Mouse (Mus musculus): ENCODE measurements at regions not wholly inside any gene's neighbourhood (a gene's known extent, or its start where the extent isn't known, plus 50 kb on each side); places are given as distances from the start of the nearest gene placed in this dataset.

- ChIA-PET POLR2A (no interaction called here), CTCF (interaction anchor here in 1 of 4 experiments (0.7 kb wide), 1 partner anchor 387 kb away, joined by 3 read pairs; no protein-coding TSS in a partner anchor)
Measured at GRCm38 (mm10) chr13:47999399-47999798, 261.6 kb upstream of the Id4 start.

- ChIA-PET CTCF (no interaction called here), POLR2A (interaction anchor here in 1 of 4 experiments (1.0 kb wide), 1 partner anchor 16 kb away, joined by 7 read pairs; no protein-coding TSS in a partner anchor)
Measured at GRCm38 (mm10) chr13:48003126-48003525, 257.9 kb upstream of the Id4 start.

DNA sequence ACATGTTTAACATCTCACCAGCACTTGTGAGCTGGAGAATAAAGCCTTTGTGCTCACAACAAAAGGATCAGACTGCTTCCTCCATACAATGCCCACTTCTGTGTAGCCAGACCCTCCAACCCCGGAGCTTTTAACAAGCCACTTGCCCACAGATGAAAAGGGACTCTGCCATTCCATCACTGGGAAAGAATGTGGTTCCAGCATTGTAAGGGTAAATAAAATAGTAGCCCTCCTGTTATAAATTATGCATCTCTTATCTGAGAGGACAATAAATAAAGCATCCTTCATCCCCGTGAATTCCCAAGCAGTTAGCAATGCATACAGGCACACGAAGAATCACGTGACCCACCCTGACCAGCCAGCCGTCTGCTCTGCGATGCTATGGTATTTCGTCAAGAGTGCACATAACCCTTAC is 247.7 kb upstream of the Id4 start:
- POLR2A ChIA-PET: interaction anchor here in 1 of 4 experiments (0.7 kb wide), 1 partner anchor 226 kb away, joined by 3 read pairs; no protein-coding TSS in a partner anchor
- CTCF ChIA-PET: interaction anchor here in 2 of 4 experiments (0.7 to 0.8 kb wide), 2 partner anchors 29 to 260 kb away, joined by 3 to 4 read pairs; no protein-coding TSS in a partner anchor

DNA sequence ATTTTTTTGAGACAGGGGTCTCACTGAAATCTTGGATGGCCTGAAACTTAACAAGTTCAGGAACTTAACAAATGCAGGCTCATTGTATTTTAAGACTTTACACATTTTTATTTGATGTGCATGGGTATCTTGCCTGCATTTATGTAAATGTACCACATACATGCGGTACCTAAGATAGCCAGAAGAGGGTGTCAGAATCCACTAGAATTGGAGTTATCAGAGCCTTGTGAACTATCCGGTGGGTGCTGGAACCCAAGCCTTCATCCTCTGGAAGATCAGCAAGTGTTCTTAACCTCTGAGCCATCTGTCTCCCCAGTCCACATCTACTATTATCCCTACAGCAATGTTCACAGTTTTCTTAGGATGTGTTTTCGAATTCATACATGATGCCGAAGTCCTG is 245.7 kb upstream of the Id4 start:
- ChIA-PET CTCF (interaction anchor here in 1 of 4 experiments (0.6 kb wide), 1 partner anchor 303 kb away, joined by 3 read pairs; no protein-coding TSS in a partner anchor), POLR2A (interaction anchor here in 1 of 4 experiments (0.8 kb wide), 1 partner anchor 230 kb away, joined by 3 read pairs; no protein-coding TSS in a partner anchor)

DNA sequence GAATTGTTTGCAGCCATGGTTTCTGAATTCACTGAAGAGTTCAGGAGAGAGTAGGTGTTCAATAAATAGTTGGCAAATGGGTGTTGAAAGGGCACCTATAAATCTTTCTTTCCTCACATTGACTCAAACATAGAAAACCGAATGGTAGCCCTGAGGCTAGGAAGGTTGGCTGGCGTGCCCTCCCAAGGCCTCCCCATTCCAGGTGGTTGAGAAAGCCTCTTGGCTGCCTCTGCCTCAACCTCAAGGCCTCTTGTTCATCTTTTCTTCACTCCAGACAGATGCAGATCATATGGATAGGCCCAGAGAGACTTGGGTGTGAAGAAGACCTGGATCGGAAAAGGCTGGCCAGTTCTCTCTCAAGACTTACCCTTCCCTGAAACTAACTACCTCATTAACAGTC is 245.0 kb upstream of the Id4 start:
- CTCF ChIA-PET: interaction anchor here in 1 of 4 experiments (0.6 kb wide), 1 partner anchor 321 kb away, joined by 5 read pairs; no protein-coding TSS in a partner anchor
- POLR2A ChIA-PET: interaction anchor here in 1 of 4 experiments (0.8 kb wide), 1 partner anchor 229 kb away, joined by 3 read pairs; no protein-coding TSS in a partner anchor

GRCm38 (mm10) chr13:48016606-48017005 is 244.4 kb upstream of the Id4 start:
- ChIA-PET CTCF (no interaction called here), POLR2A (no interaction called here)

GRCm38 (mm10) chr13:48017649-48018048 is 243.4 kb upstream of the Id4 start:
- POLR2A ChIA-PET: interaction anchor here in 2 of 4 experiments (0.6 to 1.3 kb wide), 2 partner anchors 244 to 497 kb away, joined by 3 to 6 read pairs; partner anchors contain the start of gene Id4 (in 1 of the 2)
- CTCF ChIA-PET: no interaction called here

GRCm38 (mm10) chr13:48018606-48019005 is 242.4 kb upstream of the Id4 start:
- CTCF ChIA-PET: interaction anchor here in 1 of 4 experiments (0.6 kb wide), 1 partner anchor 701 kb away, joined by 4 read pairs; no protein-coding TSS in a partner anchor
- POLR2A ChIA-PET: interaction anchor here in 1 of 4 experiments (1.2 to 1.7 kb wide), 3 partner anchors 15 to 143 kb away, joined by 3 to 7 read pairs (median 3); no protein-coding TSS in a partner anchor

DNA sequence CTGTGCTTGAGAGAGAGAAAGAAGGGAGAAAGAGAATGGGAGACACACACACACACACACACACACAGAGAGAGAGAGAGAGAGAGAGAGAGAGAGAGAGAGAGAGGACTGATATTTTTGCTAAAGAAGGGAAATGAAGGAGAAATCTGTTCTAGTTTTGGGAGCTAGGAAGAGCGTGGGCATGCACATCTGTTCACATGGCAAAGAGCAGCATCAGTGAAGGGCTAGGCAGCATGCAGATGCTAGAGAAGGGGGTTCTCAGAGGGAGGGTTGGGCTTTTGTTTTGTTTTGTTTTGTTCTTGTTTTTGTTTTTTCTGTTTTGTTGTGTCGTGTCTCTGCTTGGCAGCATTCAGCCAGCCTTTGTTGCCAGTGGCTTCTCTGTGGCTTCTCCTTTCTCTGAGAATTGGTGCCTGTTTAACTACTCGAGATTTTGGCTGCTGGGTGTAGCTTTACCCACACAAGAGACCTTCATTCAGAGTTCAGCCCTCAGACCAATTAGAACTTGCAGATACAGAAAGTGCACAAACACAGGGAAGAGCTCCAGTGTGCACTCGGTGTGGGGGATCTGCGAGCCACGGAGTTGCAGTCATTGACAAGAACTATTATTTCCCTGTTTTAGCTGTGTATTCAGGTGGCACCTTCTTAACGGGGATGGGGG is 237.9 kb upstream of the Id4 start:
- ChIA-PET POLR2A (interaction anchor here in 1 of 4 experiments (0.6 to 0.9 kb wide), 2 partner anchors 15 to 19 kb away, joined by 3 to 5 read pairs; no protein-coding TSS in a partner anchor), CTCF (no interaction called here)

DNA sequence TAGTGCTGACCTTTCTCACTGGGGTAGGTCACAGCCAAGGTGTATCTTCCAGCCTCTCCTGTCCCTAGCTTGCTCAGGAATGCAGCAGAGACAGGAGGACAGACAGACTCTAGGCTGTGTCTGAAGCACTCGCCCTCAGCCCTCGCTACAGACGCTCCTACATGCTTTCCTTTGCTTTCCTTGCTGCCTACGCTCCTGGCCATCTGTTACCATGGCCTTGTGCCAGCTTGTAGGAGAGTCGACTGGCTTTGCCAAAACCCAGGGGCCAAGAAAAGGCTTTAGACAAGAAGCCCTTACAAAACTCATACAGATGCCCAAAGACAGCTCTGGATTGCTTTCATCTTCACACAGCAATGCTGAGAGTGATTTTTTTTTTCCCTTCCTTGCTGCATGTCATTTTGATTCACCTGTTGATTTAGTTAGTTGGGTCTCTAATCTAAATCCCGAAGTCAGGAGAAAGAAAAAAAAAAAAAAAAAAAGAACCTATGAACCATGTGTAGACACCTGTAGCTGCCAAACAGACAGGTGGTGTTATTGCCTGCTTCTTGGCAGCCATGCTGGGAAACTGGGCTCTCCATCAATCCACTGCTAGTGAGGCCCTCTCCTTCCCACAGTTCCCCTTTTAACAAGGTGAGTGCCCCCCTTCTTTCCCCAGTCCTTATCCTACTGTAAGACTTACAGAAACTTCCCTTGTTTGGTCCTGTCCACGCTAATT is 233.1 kb upstream of the Id4 start:
- CTCF ChIA-PET: interaction anchor here in 2 of 4 experiments (0.5 to 0.7 kb wide), 2 partner anchors 1193 to 1516 kb away, joined by 3 to 5 read pairs; partner anchors contain the start of gene Aspn (in 1 of the 2)
- POLR2A ChIA-PET: interaction anchor here in 1 of 4 experiments (0.7 kb wide), 1 partner anchor 54 kb away, joined by 5 read pairs; no protein-coding TSS in a partner anchor

GRCm38 (mm10) chr13:48031491-48031890 is 229.5 kb upstream of the Id4 start:
- ChIA-PET POLR2A (interaction anchor here in 1 of 4 experiments (0.6 kb wide), 1 partner anchor 339 kb away, joined by 3 read pairs; no protein-coding TSS in a partner anchor), CTCF (no interaction called here)

- CTCF ChIA-PET: interaction anchor here in 1 of 4 experiments (0.6 kb wide), 1 partner anchor 29 kb away, joined by 3 read pairs; no protein-coding TSS in a partner anchor
- POLR2A ChIA-PET: interaction anchor here in 3 of 4 experiments (0.6 to 1.5 kb wide), 6 partner anchors 19 to 219 kb away, joined by 3 to 6 read pairs (median 3); partner anchors contain the start of gene Id4 (in 1 of the 3)
Measured at GRCm38 (mm10) chr13:48042172-48042571, 218.9 kb upstream of the Id4 start.

GRCm38 (mm10) chr13:48042572-48042971 is 218.5 kb upstream of the Id4 start:
- CTCF ChIA-PET: interaction anchor here in 1 of 4 experiments (0.6 kb wide), 1 partner anchor 29 kb away, joined by 3 read pairs; no protein-coding TSS in a partner anchor
- POLR2A ChIA-PET: interaction anchor here in 3 of 4 experiments (0.6 to 1.5 kb wide), 7 partner anchors 19 to 220 kb away, joined by 3 to 6 read pairs (median 3); partner anchors contain the start of gene Id4 (in 1 of the 3)

DNA sequence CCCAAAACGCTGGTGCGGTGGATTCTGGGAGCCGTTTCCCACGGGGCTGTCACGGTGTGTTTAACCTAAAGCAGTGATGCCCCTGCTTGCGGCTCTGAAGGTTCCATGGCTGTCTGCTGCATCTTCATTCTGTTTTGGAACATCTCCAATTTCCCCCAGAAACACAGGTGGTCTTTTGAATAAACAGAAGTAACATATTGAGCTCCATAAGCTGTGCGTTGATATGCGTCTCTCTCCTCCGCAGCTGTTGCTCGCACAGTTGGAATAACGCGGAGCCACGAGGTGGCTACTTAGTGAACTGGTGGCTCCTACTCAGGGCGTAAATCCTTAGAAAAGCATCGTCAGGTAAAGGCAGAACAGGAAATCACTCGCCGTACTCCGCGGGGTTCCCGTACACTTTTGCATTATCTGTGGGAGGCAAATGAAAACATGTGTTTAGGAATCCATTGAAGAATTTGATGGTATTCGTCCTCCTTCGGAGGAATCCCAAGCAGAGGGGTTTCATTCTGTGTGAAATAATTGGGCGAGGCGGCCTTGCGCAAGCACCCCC is 214.8 kb upstream of the Id4 start:
- POLR2A ChIA-PET: interaction anchor here in 1 of 4 experiments (0.6 to 0.7 kb wide), 2 partner anchors 430 to 1202 kb away, joined by 4 read pairs; partner anchors contain the start of gene Susd3
- CTCF ChIA-PET: interaction anchor here in 1 of 4 experiments (0.7 kb wide), 1 partner anchor 316 kb away, joined by 4 read pairs; no protein-coding TSS in a partner anchor

DNA sequence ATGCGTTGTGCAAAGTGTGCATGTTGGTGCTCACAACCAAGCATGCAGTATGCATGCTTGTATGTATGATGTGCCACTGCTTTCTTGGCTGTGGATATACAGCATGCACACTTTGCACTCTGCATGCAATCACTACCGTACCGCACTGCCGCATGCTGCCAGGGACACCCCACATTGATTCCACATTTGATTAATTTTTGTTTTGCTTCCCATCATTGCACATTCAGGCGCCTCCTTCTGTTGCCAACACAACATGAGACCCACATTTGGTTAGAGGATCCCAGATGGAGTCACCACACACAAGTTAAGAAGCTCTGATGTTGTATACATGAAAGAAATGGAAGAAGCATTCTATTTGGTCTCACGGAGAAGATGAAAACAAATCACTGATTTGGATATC is 211.2 kb upstream of the Id4 start:
- ChIA-PET POLR2A (no interaction called here), CTCF (no interaction called here)

GRCm38 (mm10) chr13:48074630-48075029 is 186.4 kb upstream of the Id4 start:
- POLR2A ChIA-PET: interaction anchor here in 2 of 4 experiments (0.6 to 0.8 kb wide), 2 partner anchors 54 to 145 kb away, joined by 3 to 4 read pairs; no protein-coding TSS in a partner anchor
- CTCF ChIA-PET: no interaction called here

DNA sequence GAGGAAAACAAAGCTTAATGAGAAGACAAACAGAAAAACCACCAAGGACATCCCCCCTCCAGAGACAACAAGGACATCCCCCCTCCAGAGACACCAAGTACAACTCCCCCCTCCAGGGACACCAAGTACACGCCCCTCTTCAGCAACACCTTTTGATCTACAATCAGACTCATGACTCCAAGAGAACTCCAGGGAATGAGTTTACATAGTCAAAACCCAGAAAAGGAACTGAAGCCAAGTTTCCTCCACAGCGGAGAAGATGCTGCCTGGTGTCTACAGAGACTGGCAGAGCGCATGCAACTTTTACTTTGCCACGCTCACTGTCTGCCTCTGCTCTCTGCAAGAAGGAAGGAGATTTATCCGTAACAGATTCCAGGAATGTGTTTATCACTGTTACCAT is 185.7 kb upstream of the Id4 start:
- ChIA-PET POLR2A (interaction anchor here in 2 of 4 experiments (0.6 to 0.8 kb wide), 2 partner anchors 53 to 144 kb away, joined by 3 to 4 read pairs; no protein-coding TSS in a partner anchor), CTCF (no interaction called here)

DNA sequence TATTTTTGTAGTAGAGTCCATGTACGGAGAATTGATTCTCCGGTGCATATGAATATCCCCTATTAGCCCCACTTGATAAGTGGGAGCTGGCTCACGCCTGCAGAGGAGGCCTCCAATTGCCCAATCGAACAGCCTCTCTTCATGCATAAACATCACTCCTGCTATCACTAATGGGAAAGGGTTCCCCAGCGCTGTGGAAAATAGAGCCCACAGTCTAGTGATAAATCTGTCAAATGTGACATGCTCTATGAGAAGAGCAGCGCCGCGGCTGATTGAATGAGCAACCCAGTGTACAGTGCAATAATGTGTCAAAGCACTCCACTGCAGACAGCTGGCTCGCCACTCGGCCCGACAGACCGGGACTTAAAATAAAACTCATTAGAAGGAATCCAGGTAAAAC is 182.8 kb upstream of the Id4 start:
- POLR2A ChIA-PET: interaction anchor here in 1 of 4 experiments (0.6 kb wide), 1 partner anchor 435 kb away, joined by 5 read pairs; no protein-coding TSS in a partner anchor
- CTCF ChIA-PET: no interaction called here

DNA sequence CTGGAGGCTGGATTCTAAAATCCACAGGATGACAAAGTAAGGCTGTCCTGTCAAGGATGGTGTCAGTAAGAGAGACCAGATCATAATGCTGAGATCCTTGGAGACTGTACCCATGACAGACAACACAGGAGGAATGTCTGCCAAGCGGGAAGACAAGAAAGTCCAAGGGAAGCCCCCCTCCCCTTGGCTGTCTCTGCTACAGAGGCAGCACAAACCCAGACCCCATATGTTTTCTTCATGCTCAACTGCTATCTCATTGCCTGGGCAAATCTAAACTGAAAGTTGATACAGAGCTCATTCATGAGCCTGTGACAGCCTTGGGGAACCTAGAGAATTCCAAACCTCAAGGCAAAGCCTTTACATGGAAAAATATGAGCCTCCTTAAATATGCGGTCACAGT is 177.7 kb upstream of the Id4 start:
- ChIA-PET POLR2A (no interaction called here), CTCF (no interaction called here)

All from embryonic stem cell, embryonic (primary cell).